Mouse (Mus musculus): Measurements from ENCODE around the gene Rps18.

Gene Rps18

GRCm38 (mm10) chr17:33932448-33932847, 23.4 kb downstream of the Rps18 start:
- Histone ChIP-seq H3K4me1 (replicated peaks; ENCODE audit: low read depth, low read length) (peaks cover 77% of the 10 kb centered on the region), H3K4me3 (replicated peaks; ENCODE audit: low read length) (peak overlapping the region; percentile 97), H3K9me3 (ENCODE audit: low read length) (no peaks in the 10 kb centered on the region), H3K36me3 (ENCODE audit: insufficient read depth, low read length) (peaks cover 66% of the 10 kb centered on the region), H3K27me3 (ENCODE audit: insufficient read depth, low read length) (no peaks in the 10 kb centered on the region)
- TF ChIP-seq NANOG (IDR thresholded peaks at IDR 0.05; ENCODE audit: borderline replicate concordance, low read length) (no peak), POU5F1 (IDR thresholded peaks at IDR 0.05; ENCODE audit: borderline replicate concordance, low read length) (no peak), CTCF (conservative IDR thresholded peaks at IDR 0.05; ENCODE audit: low read length) (no peak)

- Histone ChIP-seq H3K27me3 (ENCODE audit: insufficient read depth, low read length) (no peaks in the 10 kb centered on the region), H3K4me3 (replicated peaks; ENCODE audit: low read length) (peak overlapping the region; percentile 97; the same call in 1 of the 2 replicates), H3K4me1 (replicated peaks; ENCODE audit: low read depth, low read length) (peaks cover 72% of the 10 kb centered on the region), H3K9me3 (ENCODE audit: low read length) (no peaks in the 10 kb centered on the region), H3K36me3 (ENCODE audit: insufficient read depth, low read length) (peaks cover 66% of the 10 kb centered on the region)
- no peak for TF ChIP-seq CTCF (conservative IDR thresholded peaks at IDR 0.05; ENCODE audit: low read length)
- no peak for TF ChIP-seq NANOG (IDR thresholded peaks at IDR 0.05; ENCODE audit: borderline replicate concordance, low read length)
- TF ChIP-seq POU5F1 (IDR thresholded peaks at IDR 0.05; ENCODE audit: borderline replicate concordance, low read length): no peak
These were observed 23.9 kb downstream of the Rps18 start for GRCm38 (mm10) chr17:33931947-33932346.

- TF ChIP-seq CTCF (conservative IDR thresholded peaks at IDR 0.05; ENCODE audit: low read length): no peak
- no peak for TF ChIP-seq POU5F1 (IDR thresholded peaks at IDR 0.05; ENCODE audit: borderline replicate concordance, low read length)
- TF ChIP-seq NANOG (IDR thresholded peaks at IDR 0.05; ENCODE audit: borderline replicate concordance, low read length): no peak
- Histone ChIP-seq H3K9me3 (ENCODE audit: low read length) (no peaks in the 10 kb centered on the region), H3K36me3 (ENCODE audit: insufficient read depth, low read length) (peaks cover 68% of the 10 kb centered on the region), H3K4me1 (replicated peaks; ENCODE audit: low read depth, low read length) (peaks cover 71% of the 10 kb centered on the region), H3K27me3 (ENCODE audit: insufficient read depth, low read length) (no peaks in the 10 kb centered on the region), H3K4me3 (replicated peaks; ENCODE audit: low read length) (peak overlapping the region; percentile 97)
These were observed 24.5 kb downstream of the Rps18 start for GRCm38 (mm10) chr17:33931159-33931866.

- H3K36me3 ChIP-seq (ENCODE audit: insufficient read depth, low read length): peaks cover 69% of the 10 kb centered on the region
- no peak for TF ChIP-seq CTCF (conservative IDR thresholded peaks at IDR 0.05; ENCODE audit: low read length)
- TF ChIP-seq POU5F1 (IDR thresholded peaks at IDR 0.05; ENCODE audit: borderline replicate concordance, low read length): no peak
- no peak for TF ChIP-seq NANOG (IDR thresholded peaks at IDR 0.05; ENCODE audit: borderline replicate concordance, low read length)
- no peaks in the 10 kb centered on the region for H3K9me3 ChIP-seq (ENCODE audit: low read length)
- H3K27me3 ChIP-seq (ENCODE audit: insufficient read depth, low read length): no peaks in the 10 kb centered on the region
- H3K4me1 ChIP-seq (replicated peaks; ENCODE audit: low read depth, low read length): peaks cover 71% of the 10 kb centered on the region
- H3K4me3 ChIP-seq (replicated peaks; ENCODE audit: low read length): peak overlapping the region; percentile 97
These were observed 25.3 kb downstream of the Rps18 start for GRCm38 (mm10) chr17:33930280-33931158.

- Histone ChIP-seq H3K27me3 (ENCODE audit: insufficient read depth, low read length) (no peaks in the 10 kb centered on the region), H3K9me3 (ENCODE audit: low read length) (no peaks in the 10 kb centered on the region), H3K4me1 (replicated peaks; ENCODE audit: low read depth, low read length) (peaks cover 68% of the 10 kb centered on the region), H3K4me3 (replicated peaks; ENCODE audit: low read length) (peak within 1 kb of the TSS; percentile 97), H3K36me3 (ENCODE audit: insufficient read depth, low read length) (peaks cover 64% of the 10 kb centered on the region)
- TF ChIP-seq NANOG (IDR thresholded peaks at IDR 0.05; ENCODE audit: borderline replicate concordance, low read length) (no peak), POU5F1 (IDR thresholded peaks at IDR 0.05; ENCODE audit: borderline replicate concordance, low read length) (no peak), CTCF (conservative IDR thresholded peaks at IDR 0.05; ENCODE audit: low read length) (no peak)
These were observed 26.2 kb downstream of the Rps18 start, which contains the start of gene Rgl2 for GRCm38 (mm10) chr17:33929371-33930279. Gene Rgl2, plus strand, starts transcription at chr17:33929543.

GRCm38 (mm10) chr17:33928251-33928947, 27.4 kb downstream of the Rps18 start:
- peak overlapping the region; percentile 97 for H3K4me3 ChIP-seq (replicated peaks; ENCODE audit: low read length)
- no peaks in the 10 kb centered on the region for H3K27me3 ChIP-seq (ENCODE audit: insufficient read depth, low read length)
- H3K4me1 ChIP-seq (replicated peaks; ENCODE audit: low read depth, low read length): peaks cover 67% of the 10 kb centered on the region
- H3K9me3 ChIP-seq (ENCODE audit: low read length): no peaks in the 10 kb centered on the region
- H3K36me3 ChIP-seq (ENCODE audit: insufficient read depth, low read length): peaks cover 60% of the 10 kb centered on the region
- no peak for TF ChIP-seq NANOG (IDR thresholded peaks at IDR 0.05; ENCODE audit: borderline replicate concordance, low read length)

- peak overlapping the region; percentile 55 for H3K4me3 ChIP-seq (replicated peaks; ENCODE audit: low read length)
- peaks cover 59% of the 10 kb centered on the region for H3K4me1 ChIP-seq (replicated peaks; ENCODE audit: low read depth, low read length)
- TF ChIP-seq NANOG (IDR thresholded peaks at IDR 0.05; ENCODE audit: borderline replicate concordance, low read length) (no peak), CTCF (conservative IDR thresholded peaks at IDR 0.05; ENCODE audit: low read length) (peak; percentile 64)
- H3K9me3 ChIP-seq (ENCODE audit: low read length): no peaks in the 10 kb centered on the region
- H3K27me3 ChIP-seq (ENCODE audit: insufficient read depth, low read length): no peaks in the 10 kb centered on the region
- peaks cover 59% of the 10 kb centered on the region for H3K36me3 ChIP-seq (ENCODE audit: insufficient read depth, low read length)
These were observed 29.4 kb downstream of the Rps18 start for GRCm38 (mm10) chr17:33926207-33926932.

Data from E14TG2a.4 (cell line).